Mouse (Mus musculus) thymus, adult 2 months (tissue): ENCODE results near the gene Tmem120b.

Source experiments
- CTCF ChIP-seq: fragments of 200-500 bp; IDR thresholded peaks from 2 replicates; pipeline ENCODE4 v1.5.1; 2012; ENCODE audit warnings: mild to moderate bottlenecking, control low read depth, low read length, moderate library complexity, borderline replicate concordance; ENCODE audit not compliant: control insufficient read depth, poor library complexity, insufficient read depth; ENCODE audit errors: extremely low read depth
- POLR2A ChIP-seq: fragments of 200-500 bp; IDR thresholded peaks from 2 replicates; pipeline ENCODE4 v1.6.1; 2012; ENCODE audit warnings: mild to moderate bottlenecking, low read length, control low read depth, moderate library complexity; ENCODE audit not compliant: control insufficient read depth, poor library complexity, insufficient read depth; ENCODE audit errors: extremely low read depth

DNA sequence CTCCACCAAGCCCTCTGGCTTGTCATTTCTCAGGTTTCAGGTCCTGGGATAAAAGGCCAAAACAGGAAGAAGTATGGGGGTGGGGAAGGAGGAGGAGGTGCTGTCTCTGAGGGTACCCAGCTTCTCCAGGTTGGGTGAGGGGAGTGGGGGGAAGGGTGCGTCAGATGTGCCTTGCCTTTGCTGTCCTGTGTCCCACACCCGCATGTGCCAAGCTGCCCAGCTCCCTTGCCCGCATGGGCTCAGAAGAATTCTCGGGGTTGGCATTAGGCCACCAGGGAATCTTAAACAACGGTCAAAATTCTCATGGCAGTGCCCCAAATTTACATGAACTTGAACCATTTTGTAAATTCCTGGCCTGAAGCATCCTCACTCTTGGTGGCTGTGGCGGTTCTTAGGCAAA lies 41.8 kb upstream of the Tmem120b start:
- TF ChIP-seq CTCF (no peak), POLR2A (no peak)
